Mouse (Mus musculus): ENCODE measurements around the gene Ackr2. TPM values are rescaled to one million over a fixed set of nuclear protein-coding genes. Genes with fewer than 3 reads are reported as not detected.

Gene Ackr2
- polyA plus RNA-seq, 1 experiment from 2014 or later = 0.46 TPM

GRCm38 (mm10) chr9:121895392-121895993, 2.7 kb upstream of the Ackr2 start:
- no peaks in the 10 kb centered on the region for H3K27me3 ChIP-seq (replicated peaks)
- no peaks in the 10 kb centered on the region for H3K36me3 ChIP-seq
- no peak for ATAC-seq
- H3K9ac ChIP-seq = no peak overlapping the region
- no peak overlapping the region for H3K4me3 ChIP-seq (replicated peaks)
- peaks cover 9% of the 10 kb centered on the region; the same call in 1 of the 2 replicates for H3K4me1 ChIP-seq (replicated peaks)
- H3K27ac ChIP-seq = no peak overlapping the region
- 60% methylated on average over 7 of the region's 7 CpGs for WGBS
- no peak overlapping the region for H3K4me2 ChIP-seq (replicated peaks)
- no peaks in the 10 kb centered on the region for H3K9me3 ChIP-seq

GRCm38 (mm10) chr9:121896820-121897219, 1.3 kb upstream of the Ackr2 start:
- Histone ChIP-seq H3K9me3 (no peaks in the 10 kb centered on the region), H3K36me3 (no peaks in the 10 kb centered on the region), H3K27ac (peak overlapping the region; percentile 42; the same call in 1 of the 2 replicates), H3K4me2 (replicated peaks) (no peak overlapping the region), H3K27me3 (replicated peaks) (no peaks in the 10 kb centered on the region), H3K4me1 (replicated peaks) (0 out of 2 replicates have a peak, but pooled peaks cover 3% of the 10 kb centered on the region), H3K4me3 (replicated peaks) (no peak overlapping the region), H3K9ac (no peak overlapping the region)
- 57% methylated on average over 4 of the region's 4 CpGs for WGBS
- ATAC-seq = peak; percentile 31

GRCm38 (mm10) chr9:121899306-121899705, 1.2 kb downstream of the Ackr2 start:
- H3K4me3 ChIP-seq (replicated peaks) = no peak overlapping the region
- H3K27ac ChIP-seq = no peak overlapping the region
- no peak overlapping the region for H3K9ac ChIP-seq
- H3K4me1 ChIP-seq (replicated peaks) = 0 out of 2 replicates have a peak, but pooled peaks cover 3% of the 10 kb centered on the region
- no peak for ATAC-seq
- no peaks in the 10 kb centered on the region for H3K36me3 ChIP-seq
- H3K9me3 ChIP-seq = no peaks in the 10 kb centered on the region
- no peaks in the 10 kb centered on the region for H3K27me3 ChIP-seq (replicated peaks)
- H3K4me2 ChIP-seq (replicated peaks) = no peak overlapping the region
- WGBS = 71% methylated on average over 6 of the region's 6 CpGs

- WGBS = 85% methylated on average over 5 of the region's 5 CpGs
- Histone ChIP-seq H3K9ac (no peak overlapping the region), H3K4me1 (replicated peaks) (0 out of 2 replicates have a peak, but pooled peaks cover 1% of the 10 kb centered on the region), H3K4me2 (replicated peaks) (no peak overlapping the region), H3K36me3 (no peaks in the 10 kb centered on the region), H3K27ac (no peak overlapping the region), H3K27me3 (replicated peaks) (no peaks in the 10 kb centered on the region), H3K4me3 (replicated peaks) (no peak overlapping the region), H3K9me3 (no peaks in the 10 kb centered on the region)
- ATAC-seq = no peak
These were observed 2.2 kb downstream of the Ackr2 start for GRCm38 (mm10) chr9:121900282-121900855.

GRCm38 (mm10) chr9:121901710-121902700, 3.9 kb downstream of the Ackr2 start:
- no peak for ATAC-seq
- no peak overlapping the region for H3K9ac ChIP-seq
- WGBS = 62% methylated on average over 5 of the region's 5 CpGs
- no peaks in the 10 kb centered on the region for H3K4me1 ChIP-seq (replicated peaks)
- no peak overlapping the region for H3K27ac ChIP-seq
- no peak overlapping the region for H3K4me3 ChIP-seq (replicated peaks)
- no peaks in the 10 kb centered on the region for H3K9me3 ChIP-seq
- H3K4me2 ChIP-seq (replicated peaks) = no peak overlapping the region
- no peaks in the 10 kb centered on the region for H3K27me3 ChIP-seq (replicated peaks)
- H3K36me3 ChIP-seq = no peaks in the 10 kb centered on the region

- Histone ChIP-seq H3K36me3 (no peaks in the 10 kb centered on the region), H3K9me3 (no peaks in the 10 kb centered on the region), H3K4me1 (replicated peaks) (no peaks in the 10 kb centered on the region), H3K4me2 (replicated peaks) (no peak overlapping the region), H3K27ac (no peak overlapping the region), H3K4me3 (replicated peaks) (no peak overlapping the region), H3K27me3 (replicated peaks) (no peaks in the 10 kb centered on the region), H3K9ac (no peak overlapping the region)
- WGBS = 77% methylated on average over 8 of the region's 8 CpGs
- no peak for ATAC-seq
These were observed 5.5 kb downstream of the Ackr2 start for GRCm38 (mm10) chr9:121903476-121904305.

- Histone ChIP-seq H3K4me1 (replicated peaks) (no peaks in the 10 kb centered on the region), H3K27ac (no peak overlapping the region), H3K36me3 (no peaks in the 10 kb centered on the region), H3K9me3 (no peaks in the 10 kb centered on the region), H3K9ac (no peak overlapping the region), H3K4me3 (replicated peaks) (no peak overlapping the region), H3K27me3 (replicated peaks) (no peaks in the 10 kb centered on the region), H3K4me2 (replicated peaks) (no peak overlapping the region)
- ATAC-seq = no peak
- 73% methylated on average over 4 of the region's 4 CpGs for WGBS
These were observed 6.2 kb downstream of the Ackr2 start for GRCm38 (mm10) chr9:121904319-121904718.

GRCm38 (mm10) chr9:121904946-121905345, 6.8 kb downstream of the Ackr2 start:
- no peak overlapping the region for H3K27ac ChIP-seq
- no peak overlapping the region for H3K9ac ChIP-seq
- H3K27me3 ChIP-seq (replicated peaks) = no peaks in the 10 kb centered on the region
- no peaks in the 10 kb centered on the region for H3K4me1 ChIP-seq (replicated peaks)
- H3K36me3 ChIP-seq = no peaks in the 10 kb centered on the region
- no peak overlapping the region for H3K4me2 ChIP-seq (replicated peaks)
- no peaks in the 10 kb centered on the region for H3K9me3 ChIP-seq
- 88% methylated on average over 7 of the region's 7 CpGs for WGBS
- no peak for ATAC-seq
- no peak overlapping the region for H3K4me3 ChIP-seq (replicated peaks)

- H3K27me3 ChIP-seq (replicated peaks) = no peaks in the 10 kb centered on the region
- no peaks in the 10 kb centered on the region for H3K36me3 ChIP-seq
- no peaks in the 10 kb centered on the region for H3K9me3 ChIP-seq
- no peak overlapping the region for H3K4me3 ChIP-seq (replicated peaks)
- 83% methylated on average over 4 of the region's 4 CpGs for WGBS
- no peaks in the 10 kb centered on the region for H3K4me1 ChIP-seq (replicated peaks)
- no peak overlapping the region for H3K27ac ChIP-seq
- ATAC-seq = no peak
- no peak overlapping the region for H3K9ac ChIP-seq
- H3K4me2 ChIP-seq (replicated peaks) = no peak overlapping the region
These were observed 7.5 kb downstream of the Ackr2 start for GRCm38 (mm10) chr9:121905556-121906185.

GRCm38 (mm10) chr9:121906456-121906855, 8.3 kb downstream of the Ackr2 start:
- ATAC-seq = no peak
- no peaks in the 10 kb centered on the region for H3K27me3 ChIP-seq (replicated peaks)
- no peak overlapping the region for H3K4me2 ChIP-seq (replicated peaks)
- no peaks in the 10 kb centered on the region for H3K4me1 ChIP-seq (replicated peaks)
- H3K9me3 ChIP-seq = no peaks in the 10 kb centered on the region
- WGBS = 78% methylated on average over 5 of the region's 5 CpGs
- H3K36me3 ChIP-seq = no peaks in the 10 kb centered on the region
- H3K9ac ChIP-seq = no peak overlapping the region
- H3K27ac ChIP-seq = no peak overlapping the region
- no peak overlapping the region for H3K4me3 ChIP-seq (replicated peaks)

- ATAC-seq = no peak
- Histone ChIP-seq H3K4me3 (replicated peaks) (no peak overlapping the region), H3K9me3 (no peaks in the 10 kb centered on the region), H3K27me3 (replicated peaks) (no peaks in the 10 kb centered on the region), H3K4me1 (replicated peaks) (no peaks in the 10 kb centered on the region), H3K9ac (no peak overlapping the region), H3K4me2 (replicated peaks) (no peak overlapping the region), H3K27ac (no peak overlapping the region), H3K36me3 (no peaks in the 10 kb centered on the region)
- 69% methylated on average over 10 of the region's 10 CpGs for WGBS
These were observed 9.4 kb downstream of the Ackr2 start for GRCm38 (mm10) chr9:121907356-121908070.

Measured in intestine, embryonic 15.5 days (tissue).